Mouse (Mus musculus): ENCODE results near the gene Vps29.

Gene Vps29

GRCm38 (mm10) chr5:122397495-122397894, 43.3 kb downstream of the Vps29 start:
- in situ Hi-C loops (cut with MboI, MseI) = loop anchor here (5.0 kb wide), 1 partner anchor 230 kb away; no protein-coding TSS in a partner anchor

GRCm38 (mm10) chr5:122399871-122400270, 45.7 kb downstream of the Vps29 start:
- in situ Hi-C loops (cut with MboI, MseI) = loop anchor here (5.0 kb wide), 1 partner anchor 227 kb away; no protein-coding TSS in a partner anchor

- in situ Hi-C loops (cut with MboI, MseI) = no loop called here
Measured at GRCm38 (mm10) chr5:122400628-122401302, 46.6 kb downstream of the Vps29 start.

GRCm38 (mm10) chr5:122401303-122401640, 47.1 kb downstream of the Vps29 start:
- in situ Hi-C loops (cut with MboI, MseI) = no loop called here

- in situ Hi-C loops (cut with MboI, MseI) = no loop called here
Measured at GRCm38 (mm10) chr5:122402160-122402559, 48.0 kb downstream of the Vps29 start.

- in situ Hi-C loops (cut with MboI, MseI) = no loop called here
Measured at GRCm38 (mm10) chr5:122402772-122403171, 48.6 kb downstream of the Vps29 start.

- in situ Hi-C loops (cut with MboI, MseI) = no loop called here
Measured at GRCm38 (mm10) chr5:122403362-122403761, 49.2 kb downstream of the Vps29 start.

- in situ Hi-C loops (cut with MboI, MseI) = no loop called here
Measured at GRCm38 (mm10) chr5:122405537-122405936, 51.4 kb downstream of the Vps29 start.

GRCm38 (mm10) chr5:122409692-122410645, 55.8 kb downstream of the Vps29 start:
- in situ Hi-C loops (cut with MboI, MseI) = no loop called here

- in situ Hi-C loops (cut with MboI, MseI) = no loop called here
Measured at GRCm38 (mm10) chr5:122411892-122412291, 57.7 kb downstream of the Vps29 start.

- in situ Hi-C loops (cut with MboI, MseI) = no loop called here
Measured at GRCm38 (mm10) chr5:122412826-122413225, 58.7 kb downstream of the Vps29 start.

- in situ Hi-C loops (cut with MboI, MseI) = no loop called here
Measured at GRCm38 (mm10) chr5:122414351-122414750, 60.2 kb downstream of the Vps29 start.

All from regulatory T cell (primary cell).